Mouse (Mus musculus): ENCODE results near the gene Gm29797. TPM values are rescaled to one million over a fixed set of nuclear protein-coding genes. Genes with fewer than 3 reads are reported as not detected.

Gm29797 gene
- 0.23 and 0.63 TPM in 2 replicates for polyA plus RNA-seq (2012; rRNA removed)
- polyA plus RNA-seq (2014; fragmentation: Nextera tagmentation; extraction: Ambion mirVana): 0.37 and 0.52 TPM in 2 replicates

- H3K4me2 ChIP-seq (replicated peaks; ENCODE audit: low read depth, low read length, severe bottlenecking): no peak within 1 kb of the TSS
- H3K4me3 ChIP-seq (replicated peaks; ENCODE audit: low read length): no peak within 1 kb of the TSS
- peaks cover 55% of the 10 kb centered on the region for H3K36me3 ChIP-seq (ENCODE audit: control insufficient read depth, insufficient read depth, low read length)
- H3K4me1 ChIP-seq (ENCODE audit: control insufficient read depth, insufficient read depth, low read length): no peaks in the 10 kb centered on the region
- DNase-seq (ENCODE audit: low spot score) (no peak), ATAC-seq (ENCODE audit: low FRiP score, low read depth) (no peak)
- WGBS: 46% methylated on average over 3 of the region's 3 CpGs
- H3K9ac ChIP-seq (ENCODE audit: low read depth, low read length, severe bottlenecking): no peak within 1 kb of the TSS
- no peaks in the 10 kb centered on the region for H3K27me3 ChIP-seq (ENCODE audit: control insufficient read depth, insufficient read depth, low read length)
- no peaks in the 10 kb centered on the region for H3K9me3 ChIP-seq (ENCODE audit: control insufficient read depth, low read length)
- no peak within 1 kb of the TSS for H3K27ac ChIP-seq (replicated peaks; ENCODE audit: low read depth, low read length)
- TF ChIP-seq POLR2A (IDR thresholded peaks at IDR 0.05; ENCODE audit: borderline replicate concordance, extremely low read depth, insufficient read depth, insufficient read length): no peak
Observed at GRCm38 (mm10) chr2:181656734-181657133, at the start of gene Gm29797. Gene Gm29797 (plus strand): TSS chr2:181657034.

GRCm38 (mm10) chr2:181618761-181619495 lies 37.9 kb upstream of the Gm29797 start:
- no peaks in the 10 kb centered on the region for H3K4me1 ChIP-seq (ENCODE audit: control insufficient read depth, insufficient read depth, low read length)
- DNase-seq (ENCODE audit: low spot score) (no peak), ATAC-seq (ENCODE audit: low FRiP score, low read depth) (no peak)
- WGBS: 88% methylated on average over 5 of the region's 5 CpGs
- H3K4me3 ChIP-seq (replicated peaks; ENCODE audit: low read length): no peak overlapping the region
- TF ChIP-seq POLR2A (IDR thresholded peaks at IDR 0.05; ENCODE audit: borderline replicate concordance, extremely low read depth, insufficient read depth, insufficient read length): no peak
- peaks cover 57% of the 10 kb centered on the region for H3K36me3 ChIP-seq (ENCODE audit: control insufficient read depth, insufficient read depth, low read length)
- no peaks in the 10 kb centered on the region for H3K9me3 ChIP-seq (ENCODE audit: control insufficient read depth, low read length)
- H3K9ac ChIP-seq (ENCODE audit: low read depth, low read length, severe bottlenecking): no peak overlapping the region
- no peak overlapping the region for H3K4me2 ChIP-seq (replicated peaks; ENCODE audit: low read depth, low read length, severe bottlenecking)
- H3K27me3 ChIP-seq (ENCODE audit: control insufficient read depth, insufficient read depth, low read length): no peaks in the 10 kb centered on the region
- no peak overlapping the region for H3K27ac ChIP-seq (replicated peaks; ENCODE audit: low read depth, low read length)

- Histone ChIP-seq H3K36me3 (ENCODE audit: control insufficient read depth, insufficient read depth, low read length) (peaks cover 64% of the 10 kb centered on the region), H3K9me3 (ENCODE audit: control insufficient read depth, low read length) (no peaks in the 10 kb centered on the region), H3K4me3 (replicated peaks; ENCODE audit: low read length) (no peak overlapping the region), H3K9ac (ENCODE audit: low read depth, low read length, severe bottlenecking) (no peak overlapping the region), H3K4me1 (ENCODE audit: control insufficient read depth, insufficient read depth, low read length) (no peaks in the 10 kb centered on the region), H3K4me2 (replicated peaks; ENCODE audit: low read depth, low read length, severe bottlenecking) (no peak overlapping the region), H3K27me3 (ENCODE audit: control insufficient read depth, insufficient read depth, low read length) (no peaks in the 10 kb centered on the region), H3K27ac (replicated peaks; ENCODE audit: low read depth, low read length) (no peak overlapping the region)
- TF ChIP-seq POLR2A (IDR thresholded peaks at IDR 0.05; ENCODE audit: borderline replicate concordance, extremely low read depth, insufficient read depth, insufficient read length): no peak
- no peak for DNase-seq (ENCODE audit: low spot score)
- no peak for ATAC-seq (ENCODE audit: low FRiP score, low read depth)
Observed at GRCm38 (mm10) chr2:181623401-181623800, 33.4 kb upstream of the Gm29797 start.

- peaks cover 55% of the 10 kb centered on the region for H3K36me3 ChIP-seq (ENCODE audit: control insufficient read depth, insufficient read depth, low read length)
- no peaks in the 10 kb centered on the region for H3K4me1 ChIP-seq (ENCODE audit: control insufficient read depth, insufficient read depth, low read length)
- no peak overlapping the region for H3K4me2 ChIP-seq (replicated peaks; ENCODE audit: low read depth, low read length, severe bottlenecking)
Observed at GRCm38 (mm10) chr2:181628471-181628870, 28.4 kb upstream of the Gm29797 start.

GRCm38 (mm10) chr2:181632624-181633023 lies 24.2 kb upstream of the Gm29797 start:
- H3K9me3 ChIP-seq (ENCODE audit: control insufficient read depth, low read length): no peaks in the 10 kb centered on the region
- no peak for TF ChIP-seq POLR2A (IDR thresholded peaks at IDR 0.05; ENCODE audit: borderline replicate concordance, extremely low read depth, insufficient read depth, insufficient read length)
- 96% methylated on average over 6 of the region's 6 CpGs for WGBS
- H3K27me3 ChIP-seq (ENCODE audit: control insufficient read depth, insufficient read depth, low read length): no peaks in the 10 kb centered on the region
- no peaks in the 10 kb centered on the region for H3K4me1 ChIP-seq (ENCODE audit: control insufficient read depth, insufficient read depth, low read length)
- ATAC-seq (ENCODE audit: low FRiP score, low read depth) (no peak), DNase-seq (ENCODE audit: low spot score) (no peak)
- H3K36me3 ChIP-seq (ENCODE audit: control insufficient read depth, insufficient read depth, low read length): peaks cover 72% of the 10 kb centered on the region
- H3K9ac ChIP-seq (ENCODE audit: low read depth, low read length, severe bottlenecking): no peak overlapping the region
- no peak overlapping the region for H3K4me3 ChIP-seq (replicated peaks; ENCODE audit: low read length)
- H3K27ac ChIP-seq (replicated peaks; ENCODE audit: low read depth, low read length): no peak overlapping the region
- H3K4me2 ChIP-seq (replicated peaks; ENCODE audit: low read depth, low read length, severe bottlenecking): no peak overlapping the region

More at GRCm38 (mm10) chr2:181628471-181628870, 28.4 kb upstream of the Gm29797 start:
- DNase-seq (ENCODE audit: low spot score): no peak
- H3K27ac ChIP-seq (replicated peaks; ENCODE audit: low read depth, low read length): no peak overlapping the region
- no peaks in the 10 kb centered on the region for H3K27me3 ChIP-seq (ENCODE audit: control insufficient read depth, insufficient read depth, low read length)
- H3K4me3 ChIP-seq (replicated peaks; ENCODE audit: low read length): no peak overlapping the region
- no peaks in the 10 kb centered on the region for H3K9me3 ChIP-seq (ENCODE audit: control insufficient read depth, low read length)
- TF ChIP-seq POLR2A (IDR thresholded peaks at IDR 0.05; ENCODE audit: borderline replicate concordance, extremely low read depth, insufficient read depth, insufficient read length): no peak
- ATAC-seq (ENCODE audit: low FRiP score, low read depth): no peak
- H3K9ac ChIP-seq (ENCODE audit: low read depth, low read length, severe bottlenecking): no peak overlapping the region
